Mouse (Mus musculus) liver, embryonic 12.5 days (tissue): ENCODE results near the gene Ankrd33. TPM values are rescaled to one million over a fixed set of nuclear protein-coding genes. Genes with fewer than 3 reads are reported as not detected.

ENCODE experiments used
- ATAC-seq: fragments of 200-750 bp; cut with Nextera tagmentation; 2 replicates; pipeline ENCODE4 v1.8.0; 2017; ENCODE audit warnings: moderate number of reproducible peaks, mild to moderate bottlenecking, moderate library complexity
- H3K27ac ChIP-seq: fragments of 300-500 bp; sonication (generic); 2 replicates; pipeline ENCODE4 v1.5.1; 2016; ENCODE audit warnings: mild to moderate bottlenecking
- H3K27me3 ChIP-seq: fragments of 300-500 bp; sonication (generic); replicated peaks from 2 replicates; pipeline ENCODE4 v1.6.1; 2016; ENCODE audit warnings: mild to moderate bottlenecking, moderate library complexity
- H3K36me3 ChIP-seq: fragments of 300-500 bp; sonication (generic); 2 replicates; pipeline ENCODE4 v1.6.1; 2016; ENCODE audit warnings: mild to moderate bottlenecking, moderate library complexity
- H3K4me1 ChIP-seq: fragments of 300-500 bp; sonication (generic); 2 replicates; pipeline ENCODE4 v1.6.1; 2016
- H3K4me2 ChIP-seq: fragments of 300-500 bp; sonication (generic); 2 replicates; pipeline ENCODE4 v1.6.1; 2016; ENCODE audit warnings: mild to moderate bottlenecking, moderate library complexity
- H3K4me3 ChIP-seq: fragments of 300-500 bp; sonication (generic); 2 replicates; pipeline ENCODE4 v1.5.1; 2016; ENCODE audit warnings: mild to moderate bottlenecking, moderate library complexity
- H3K9ac ChIP-seq: fragments of 300-500 bp; sonication (generic); 2 replicates; pipeline ENCODE4 v1.6.1; 2016; ENCODE audit warnings: mild to moderate bottlenecking, moderate library complexity
- H3K9me3 ChIP-seq: fragments of 300-500 bp; sonication (generic); replicated peaks from 2 replicates; pipeline ENCODE4 v1.6.1; 2016; ENCODE audit warnings: mild to moderate bottlenecking, moderate library complexity
- WGBS: fragments of 180-500 bp; shearing (Covaris S2); methylation state at CpG from one replicate; pipeline ENCODE4 v1.1.7; 2016; ENCODE audit not compliant: insufficient replicate concordance; 5-methylcytosine and 5-hydroxymethylcytosine counted together
- polyA plus RNA-seq: library from polyadenylated mRNA; unstranded; fragments of >200 nt; fragmentation: Nextera tagmentation; extraction: Ambion mirVana; gene quantifications from 2 replicates; pipeline ENCODE4 v1.2.1, GENCODE M21; 2016

Gene Ankrd33
- polyA plus RNA-seq, 1 experiment from 2014 or later = not detected

DNA sequence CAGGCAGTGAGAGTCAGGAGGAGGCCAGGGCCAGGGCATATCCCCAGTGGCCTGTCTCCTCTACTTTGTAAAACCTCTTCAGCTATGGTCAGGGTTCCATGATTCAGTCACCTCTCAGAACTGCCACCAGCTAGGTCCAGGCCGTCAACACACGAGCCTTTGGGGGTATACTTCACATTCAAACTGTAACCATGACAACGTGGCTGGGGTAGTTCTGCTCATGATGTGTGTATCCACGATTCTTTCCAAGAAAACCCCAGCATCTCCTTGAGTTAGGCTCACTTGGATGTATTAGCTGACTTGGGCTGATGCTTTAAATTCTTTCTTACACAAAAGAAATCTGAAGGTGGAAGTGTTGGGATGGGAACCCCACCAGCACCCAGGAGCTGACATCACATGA is 27.3 kb upstream of the Ankrd33 start:
- WGBS = 47% methylated on average over 4 of the region's 4 CpGs
- H3K9ac ChIP-seq = no peak overlapping the region
- no peak for ATAC-seq

DNA sequence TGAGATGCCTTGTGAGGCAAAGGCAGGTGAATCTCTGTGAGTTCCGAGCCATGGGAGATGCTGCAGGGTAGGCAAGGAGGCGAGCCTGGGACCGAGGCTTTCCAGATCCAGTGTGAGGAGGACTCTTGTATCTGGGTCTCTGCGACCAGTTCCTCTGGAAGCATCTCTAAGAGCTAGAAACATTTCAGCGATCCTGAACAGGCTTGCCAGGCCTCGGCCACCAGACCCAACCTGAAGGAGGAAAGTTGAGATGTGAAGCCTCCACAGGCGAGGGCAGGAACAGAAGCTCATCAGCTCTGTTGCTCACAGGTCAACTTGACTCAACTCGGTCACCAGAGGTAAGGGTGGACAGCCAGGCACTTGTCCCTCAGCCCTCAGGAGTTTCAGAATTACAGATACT is 24.0 kb upstream of the Ankrd33 start:
- H3K27ac ChIP-seq = no peak overlapping the region
- no peak overlapping the region for H3K9ac ChIP-seq

More for the DNA sequence above, 27.3 kb upstream of the Ankrd33 start:
- no peak overlapping the region for H3K4me3 ChIP-seq
- peaks cover 6% of the 10 kb centered on the region; the same call in 1 of the 2 replicates for H3K4me1 ChIP-seq
- no peaks in the 10 kb centered on the region for H3K9me3 ChIP-seq
- H3K36me3 ChIP-seq = no peaks in the 10 kb centered on the region
- H3K4me2 ChIP-seq = no peak overlapping the region
- no peak overlapping the region for H3K27ac ChIP-seq
- no peaks in the 10 kb centered on the region; the same call in 1 of the 2 replicates for H3K27me3 ChIP-seq

DNA sequence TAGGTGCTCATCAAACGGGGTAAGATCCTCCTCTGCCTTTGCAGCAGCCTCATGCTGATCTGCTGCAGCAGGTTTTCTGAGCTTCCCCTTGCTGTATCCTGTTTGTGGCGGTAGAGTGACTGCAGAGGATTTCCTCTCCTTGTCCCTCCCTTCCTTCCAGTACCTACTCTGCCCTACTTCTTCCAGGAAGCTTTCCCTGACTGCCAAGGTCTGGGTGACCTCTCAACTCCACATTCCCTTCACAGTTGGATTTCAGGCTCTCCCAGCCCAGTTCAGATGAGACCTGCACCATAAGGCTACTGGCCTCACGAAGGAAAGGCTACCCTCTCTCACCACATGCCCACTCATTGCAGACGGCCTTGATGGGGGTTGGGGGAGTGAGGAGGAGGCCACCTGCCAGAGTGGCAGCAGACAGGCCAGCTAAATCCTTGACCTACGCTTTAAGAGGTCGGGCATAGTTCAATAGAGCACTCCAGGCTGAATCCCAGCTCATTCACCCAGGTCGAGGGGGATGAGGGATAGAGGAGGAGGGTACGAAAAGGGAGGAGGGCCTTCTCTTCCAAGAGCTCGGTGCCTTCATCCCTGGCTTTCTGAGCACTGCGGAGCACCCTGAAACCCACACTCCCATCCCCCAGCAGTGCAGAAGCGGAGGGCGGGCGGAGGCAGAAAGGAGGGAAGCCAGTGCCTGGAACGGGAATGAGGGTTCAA is 23.3 kb upstream of the Ankrd33 start:
- Histone ChIP-seq H3K27ac (no peak overlapping the region), H3K4me2 (0 out of 2 replicates have a peak overlapping the region, but pooled peaks have one; percentile 0), H3K9ac (no peak overlapping the region), H3K36me3 (no peaks in the 10 kb centered on the region), H3K27me3 (peaks cover 10% of the 10 kb centered on the region), H3K4me1 (peaks cover 11% of the 10 kb centered on the region), H3K9me3 (no peaks in the 10 kb centered on the region), H3K4me3 (no peak overlapping the region)
- ATAC-seq = no peak
- 33% methylated on average over 14 of the region's 14 CpGs for WGBS

More for the DNA sequence above, 24.0 kb upstream of the Ankrd33 start:
- Histone ChIP-seq H3K4me3 (no peak overlapping the region), H3K4me2 (no peak overlapping the region), H3K36me3 (no peaks in the 10 kb centered on the region), H3K4me1 (peaks cover 11% of the 10 kb centered on the region), H3K9me3 (no peaks in the 10 kb centered on the region), H3K27me3 (peaks cover 5% of the 10 kb centered on the region)
- ATAC-seq = no peak
- 63% methylated on average over 8 of the region's 8 CpGs for WGBS

DNA sequence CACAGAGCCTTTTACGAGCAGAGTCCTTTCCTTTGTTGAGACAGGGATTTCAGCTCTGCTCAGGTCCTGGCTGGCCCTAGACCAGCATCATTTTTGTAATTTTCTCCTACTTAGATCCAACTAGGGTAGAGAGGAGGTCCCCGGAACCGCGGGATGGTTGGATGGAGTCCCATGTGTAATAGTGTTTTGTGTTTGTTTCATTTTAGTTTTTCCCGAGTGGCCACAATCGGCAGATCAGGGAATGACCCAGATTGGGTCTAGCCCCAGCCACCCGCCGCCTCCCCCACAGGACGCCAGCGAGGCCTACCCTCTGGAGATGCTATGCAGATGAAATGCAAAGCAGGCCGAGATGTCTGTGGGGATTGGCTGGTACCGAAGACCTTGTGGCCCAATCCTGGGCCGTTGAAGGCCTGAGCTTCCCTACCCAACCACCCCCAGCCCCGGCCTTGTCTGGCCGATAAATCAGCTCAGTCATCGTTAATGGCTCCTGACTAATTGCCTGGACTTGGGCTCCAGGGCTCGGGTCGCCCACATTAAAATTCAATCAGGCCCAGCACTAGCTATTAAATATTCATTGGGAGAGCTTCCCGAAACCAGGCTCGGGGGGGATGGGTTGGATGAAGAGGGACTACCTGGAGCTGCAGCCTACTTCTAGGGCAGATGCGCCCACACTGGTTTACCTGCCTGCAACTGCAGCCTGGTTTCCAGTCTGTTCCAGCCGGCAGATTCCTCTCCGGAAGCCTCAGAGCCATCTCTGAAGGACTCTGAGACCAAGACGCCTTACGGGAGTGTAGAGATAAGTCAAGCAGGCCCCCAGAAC is 22.5 kb upstream of the Ankrd33 start:
- peak; percentile 56; the same call in 1 of the 2 replicates for ATAC-seq

DNA sequence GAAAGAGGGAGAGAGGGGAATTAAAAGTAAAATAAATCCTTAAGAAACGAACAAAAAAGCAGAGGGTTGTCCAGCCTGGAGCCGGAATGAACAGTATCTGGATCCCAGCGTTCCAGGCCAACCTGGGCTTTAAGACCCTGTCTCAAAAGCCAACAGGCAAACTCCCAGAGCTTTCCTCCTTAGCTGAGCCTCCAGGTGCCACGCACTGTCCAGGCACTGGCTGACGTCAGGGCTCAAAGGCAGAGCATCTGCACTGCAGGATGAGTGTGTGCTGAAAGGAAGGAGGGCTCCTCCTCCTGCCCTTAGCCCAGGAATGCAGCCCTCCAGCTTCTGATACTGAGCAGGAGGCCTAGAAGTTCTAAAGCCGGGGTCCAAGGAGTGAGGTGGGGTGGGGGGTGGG is 21.6 kb upstream of the Ankrd33 start:
- no peak for ATAC-seq
- no peak overlapping the region for H3K9ac ChIP-seq
- H3K4me3 ChIP-seq = no peak overlapping the region
- H3K36me3 ChIP-seq = no peaks in the 10 kb centered on the region
- H3K27me3 ChIP-seq = peaks cover 26% of the 10 kb centered on the region
- no peak overlapping the region for H3K4me2 ChIP-seq
- no peaks in the 10 kb centered on the region for H3K9me3 ChIP-seq
- 67% methylated on average over 6 of the region's 6 CpGs for WGBS
- H3K4me1 ChIP-seq = peaks cover 19% of the 10 kb centered on the region
- H3K27ac ChIP-seq = no peak overlapping the region

More for the DNA sequence above, 22.5 kb upstream of the Ankrd33 start:
- no peaks in the 10 kb centered on the region for H3K36me3 ChIP-seq
- 0 out of 2 replicates have a peak overlapping the region, but pooled peaks have one; percentile 0 for H3K4me2 ChIP-seq
- WGBS = 29% methylated on average over 25 of the region's 25 CpGs
- peaks cover 18% of the 10 kb centered on the region for H3K27me3 ChIP-seq
- no peak overlapping the region for H3K4me3 ChIP-seq
- no peak overlapping the region for H3K9ac ChIP-seq
- H3K27ac ChIP-seq = no peak overlapping the region
- no peaks in the 10 kb centered on the region for H3K9me3 ChIP-seq
- peaks cover 14% of the 10 kb centered on the region for H3K4me1 ChIP-seq

DNA sequence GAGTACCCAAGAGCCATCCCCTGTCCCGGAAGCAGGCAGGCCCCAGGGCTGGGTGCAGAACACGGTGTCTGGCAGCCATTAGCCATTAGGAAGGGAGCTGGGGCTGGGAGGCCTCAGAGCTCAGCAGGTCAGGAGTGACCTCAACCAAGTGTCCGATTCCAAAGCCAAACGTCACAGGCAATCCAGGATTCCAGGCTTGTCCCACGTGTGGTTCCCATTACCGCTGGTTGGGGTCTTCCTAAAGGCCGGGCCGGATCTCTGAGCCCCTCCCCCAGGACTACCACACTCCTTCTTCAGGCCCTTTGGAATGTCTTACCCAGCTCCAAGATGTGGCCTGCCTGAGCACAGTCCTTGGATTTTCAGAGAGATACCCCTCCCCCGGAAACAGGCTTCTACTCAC is 20.6 kb upstream of the Ankrd33 start:
- no peak overlapping the region for H3K27ac ChIP-seq
- no peak overlapping the region for H3K9ac ChIP-seq
- no peak for ATAC-seq
- no peaks in the 10 kb centered on the region for H3K9me3 ChIP-seq
- no peaks in the 10 kb centered on the region for H3K36me3 ChIP-seq
- peaks cover 19% of the 10 kb centered on the region for H3K4me1 ChIP-seq
- peaks cover 32% of the 10 kb centered on the region for H3K27me3 ChIP-seq
- no peak overlapping the region for H3K4me2 ChIP-seq
- no peak overlapping the region for H3K4me3 ChIP-seq
- 61% methylated on average over 9 of the region's 9 CpGs for WGBS

DNA sequence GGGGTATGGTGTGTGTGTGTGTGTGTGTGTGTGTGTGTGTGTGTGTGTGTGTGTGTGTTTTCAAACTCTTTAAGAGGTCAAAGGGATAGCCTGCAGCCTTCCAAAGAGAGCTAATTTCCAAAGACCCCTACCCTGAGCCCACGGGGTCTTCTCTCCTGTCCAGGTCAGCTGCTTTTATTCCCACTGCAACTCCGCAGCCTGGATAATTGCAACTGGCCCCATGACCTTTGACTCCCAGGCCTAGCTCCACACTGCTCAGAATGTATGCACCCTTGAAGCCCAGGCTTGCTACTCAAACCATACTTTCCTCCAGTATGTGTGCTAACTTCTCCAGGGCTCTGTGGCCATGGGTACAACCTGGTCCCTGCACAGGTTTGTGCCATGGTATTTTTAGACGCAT is 20.2 kb upstream of the Ankrd33 start:
- Histone ChIP-seq H3K36me3 (no peaks in the 10 kb centered on the region), H3K9me3 (no peaks in the 10 kb centered on the region), H3K4me2 (no peak overlapping the region), H3K4me3 (no peak overlapping the region), H3K27me3 (peaks cover 32% of the 10 kb centered on the region), H3K27ac (no peak overlapping the region), H3K9ac (no peak overlapping the region), H3K4me1 (peaks cover 19% of the 10 kb centered on the region)
- WGBS = 61% methylated on average over 3 of the region's 3 CpGs
- ATAC-seq = no peak

DNA sequence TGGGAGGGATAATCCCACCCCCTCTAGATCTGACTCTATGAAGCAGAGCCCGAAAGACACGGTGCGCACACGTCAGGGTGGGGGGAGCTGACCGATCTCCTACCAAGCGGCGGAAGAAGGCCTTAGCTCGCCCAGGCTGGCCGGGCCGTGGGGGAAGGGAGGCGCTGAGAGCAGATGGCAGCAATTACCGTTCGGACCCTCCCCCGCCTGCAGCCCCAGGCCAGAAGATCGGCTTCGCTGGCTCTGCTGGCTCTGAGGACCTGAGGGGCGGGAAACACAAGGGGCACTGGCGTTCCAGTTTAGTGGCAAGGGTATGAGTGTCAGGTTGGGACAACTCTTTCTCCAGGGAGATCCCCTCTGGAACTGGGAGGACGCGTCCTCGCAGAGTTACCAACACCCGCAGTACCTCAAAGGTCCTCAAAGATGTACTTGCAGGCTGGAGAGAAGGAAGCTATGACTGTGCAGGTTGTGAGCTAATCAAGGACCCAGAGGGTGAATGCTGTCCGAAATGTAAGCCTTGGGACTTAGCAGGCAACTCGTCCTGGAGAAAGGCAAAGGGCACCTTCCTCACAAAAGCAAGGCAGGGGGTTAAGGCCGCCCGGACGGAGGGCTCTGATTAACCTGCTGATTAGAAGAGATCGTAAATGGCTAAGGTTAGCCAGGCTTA is 17.4 kb upstream of the Ankrd33 start:
- no peak overlapping the region for H3K9ac ChIP-seq
- peaks cover 12% of the 10 kb centered on the region for H3K4me1 ChIP-seq
- no peaks in the 10 kb centered on the region for H3K36me3 ChIP-seq
- ATAC-seq = no peak
- H3K4me2 ChIP-seq = peak overlapping the region; percentile 43
- WGBS = 7% methylated on average over 28 of the region's 28 CpGs
- peaks cover 32% of the 10 kb centered on the region for H3K27me3 ChIP-seq
- no peak overlapping the region for H3K4me3 ChIP-seq
- no peaks in the 10 kb centered on the region for H3K9me3 ChIP-seq
- no peak overlapping the region for H3K27ac ChIP-seq

DNA sequence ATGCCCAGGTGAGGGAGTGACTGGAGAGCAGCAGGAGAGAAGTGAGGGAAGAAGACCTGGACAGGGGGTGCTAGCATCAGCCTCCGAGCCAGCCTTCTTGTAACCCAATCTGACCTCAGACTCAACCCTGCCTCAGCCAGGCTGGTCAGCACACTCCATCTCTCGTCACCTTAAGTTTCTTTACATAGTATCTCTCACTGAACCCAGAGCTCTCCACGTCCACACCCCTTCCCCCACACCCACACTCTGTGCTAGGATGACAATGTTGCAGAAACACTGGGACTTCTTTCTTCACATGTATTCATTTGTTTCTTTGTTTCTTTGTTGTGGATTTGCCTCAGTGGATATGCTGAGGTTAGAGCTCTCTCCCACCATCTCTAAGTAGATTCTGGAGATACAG is 14.6 kb upstream of the Ankrd33 start:
- H3K4me2 ChIP-seq = no peak overlapping the region
- ATAC-seq = no peak
- H3K36me3 ChIP-seq = no peaks in the 10 kb centered on the region
- WGBS = 53% methylated on average over 3 of the region's 3 CpGs
- peaks cover 11% of the 10 kb centered on the region; the same call in 1 of the 2 replicates for H3K4me1 ChIP-seq
- H3K27ac ChIP-seq = no peak overlapping the region
- H3K9me3 ChIP-seq = no peaks in the 10 kb centered on the region
- no peak overlapping the region for H3K4me3 ChIP-seq
- H3K27me3 ChIP-seq = peaks cover 27% of the 10 kb centered on the region
- no peak overlapping the region for H3K9ac ChIP-seq

DNA sequence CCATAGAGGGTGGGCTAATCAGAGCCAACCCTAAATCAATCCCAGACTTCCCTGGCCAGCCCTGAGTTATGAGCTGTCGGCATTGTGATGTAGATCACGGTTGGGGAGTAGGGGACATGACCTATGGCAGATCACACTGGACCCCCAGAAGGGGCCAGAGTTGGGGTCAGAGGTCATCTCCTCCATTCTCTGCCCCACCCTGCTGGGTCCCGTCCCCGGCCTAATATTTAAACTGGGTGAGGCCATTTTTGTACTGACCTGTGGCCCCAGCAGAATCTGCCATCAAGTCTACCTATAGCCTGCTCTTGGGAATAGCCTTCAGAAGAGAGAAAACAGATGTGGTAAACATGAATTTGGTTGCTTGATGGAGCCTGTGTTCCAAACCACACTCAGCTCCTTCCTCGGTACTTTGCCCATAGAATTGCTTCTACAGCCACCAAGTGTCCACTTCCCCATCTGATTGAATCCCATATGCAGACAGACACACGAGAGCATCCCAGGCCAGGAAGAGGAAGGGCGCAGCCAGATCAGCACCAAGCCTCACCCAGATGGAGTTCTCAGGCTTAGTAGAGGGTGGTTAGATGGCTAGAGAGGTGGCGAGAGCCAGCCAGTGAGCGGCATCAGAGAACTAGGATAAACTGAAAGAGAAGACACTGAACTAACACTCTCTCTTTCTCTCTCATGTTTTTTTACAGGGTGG is 11.8 kb upstream of the Ankrd33 start:
- Histone ChIP-seq H3K4me3 (no peak overlapping the region), H3K4me1 (0 out of 2 replicates have a peak, but pooled peaks cover 3% of the 10 kb centered on the region), H3K27me3 (peaks cover 8% of the 10 kb centered on the region), H3K27ac (no peak overlapping the region), H3K9me3 (no peaks in the 10 kb centered on the region), H3K36me3 (no peaks in the 10 kb centered on the region), H3K4me2 (no peak overlapping the region), H3K9ac (no peak overlapping the region)
- 63% methylated on average over 9 of the region's 9 CpGs for WGBS
- no peak for ATAC-seq

DNA sequence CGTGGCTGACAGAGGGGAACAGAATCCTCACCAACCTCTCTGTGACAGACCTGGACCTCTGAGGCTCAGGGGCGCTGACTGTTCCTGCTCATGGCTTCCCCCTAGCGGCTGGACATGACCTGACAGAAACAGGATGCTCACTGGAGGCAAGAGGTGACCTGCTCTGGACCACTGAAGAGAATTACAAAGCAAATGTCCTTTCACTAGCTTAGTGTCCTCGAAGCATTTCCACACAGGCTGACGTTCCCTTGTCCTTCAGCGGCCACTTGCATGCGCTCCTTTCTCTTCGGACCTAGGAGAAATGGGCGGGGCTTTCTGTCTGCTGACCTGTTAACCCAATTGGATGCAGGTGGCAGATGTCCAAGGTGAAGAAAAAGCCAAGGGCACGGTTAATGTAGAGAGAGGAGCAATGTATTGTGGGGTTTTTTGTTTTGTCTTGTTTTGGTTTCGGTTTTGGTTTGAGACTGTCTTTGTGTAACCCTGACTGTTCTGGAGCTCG is 10.0 kb upstream of the Ankrd33 start:
- Histone ChIP-seq H3K27ac (no peak overlapping the region), H3K9me3 (no peaks in the 10 kb centered on the region), H3K4me2 (peak overlapping the region; percentile 12; the same call in 1 of the 2 replicates), H3K9ac (no peak overlapping the region), H3K27me3 (peaks cover 10% of the 10 kb centered on the region), H3K4me1 (0 out of 2 replicates have a peak, but pooled peaks cover 3% of the 10 kb centered on the region), H3K36me3 (no peaks in the 10 kb centered on the region), H3K4me3 (no peak overlapping the region)
- WGBS = 18% methylated on average over 12 of the region's 12 CpGs
- peak; percentile 35; the same call in 1 of the 2 replicates for ATAC-seq
